Mouse (Mus musculus) limb, embryonic 15.5 days (tissue): ENCODE measurements around the gene Ksr1. TPM values are rescaled to one million over a fixed set of nuclear protein-coding genes. Genes with fewer than 3 reads are reported as not detected.
"Not testable (repeated sequence)": the region's sequence is repeated elsewhere in the genome, so short reads cannot be mapped to it uniquely, and the experiment has no call there.

Source experiments
- ATAC-seq: fragments of 200-750 bp; cut with Nextera tagmentation; 2 replicates; pipeline ENCODE4 v1.8.0; 2017; ENCODE audit warnings: low read depth, moderate TSS enrichment; ENCODE audit not compliant: insufficient number of reproducible peaks, low FRiP score, low TSS enrichment
- H3K27ac ChIP-seq: fragments of 300-500 bp; sonication (generic); 2 replicates; pipeline ENCODE4 v1.5.1; 2015; ENCODE audit warnings: moderate library complexity, mild to moderate bottlenecking, inconsistent platforms
- H3K27me3 ChIP-seq: fragments of 300-500 bp; sonication (generic); 2 replicates; pipeline ENCODE4 v1.6.1; 2015; ENCODE audit warnings: inconsistent platforms
- H3K36me3 ChIP-seq: fragments of 300-500 bp; sonication (generic); 2 replicates; pipeline ENCODE4 v1.6.1; 2015; ENCODE audit warnings: inconsistent platforms
- H3K4me1 ChIP-seq: fragments of 300-500 bp; sonication (generic); 2 replicates; pipeline ENCODE4 v1.6.1; 2015; ENCODE audit warnings: inconsistent platforms
- H3K4me2 ChIP-seq: fragments of 300-500 bp; sonication (generic); 2 replicates; pipeline ENCODE4 v1.6.1; 2015; ENCODE audit warnings: mild to moderate bottlenecking, inconsistent platforms
- H3K4me3 ChIP-seq: fragments of 300-500 bp; sonication (generic); 2 replicates; pipeline ENCODE4 v1.5.1; 2015; ENCODE audit warnings: mild to moderate bottlenecking, inconsistent platforms
- H3K9ac ChIP-seq: fragments of 300-500 bp; sonication (generic); 2 replicates; pipeline ENCODE4 v1.6.1; 2015; ENCODE audit warnings: inconsistent platforms
- H3K9me3 ChIP-seq: fragments of 300-500 bp; sonication (generic); 2 replicates; pipeline ENCODE4 v1.6.1; 2016; ENCODE audit warnings: inconsistent platforms
- WGBS: fragments of 180-500 bp; shearing (Covaris S2); methylation state at CpG from one replicate; pipeline ENCODE4 v1.1.7; 2015; 5-methylcytosine and 5-hydroxymethylcytosine counted together
- polyA plus RNA-seq: library from polyadenylated mRNA; unstranded; fragments of >200 nt; fragmentation: Nextera tagmentation; extraction: Ambion mirVana; gene quantifications from 2 replicates; pipeline ENCODE4 v1.2.1, GENCODE M21; 2015

The Ksr1 gene
- polyA plus RNA-seq, 1 experiment from 2014 or later = 4.0 TPM

DNA sequence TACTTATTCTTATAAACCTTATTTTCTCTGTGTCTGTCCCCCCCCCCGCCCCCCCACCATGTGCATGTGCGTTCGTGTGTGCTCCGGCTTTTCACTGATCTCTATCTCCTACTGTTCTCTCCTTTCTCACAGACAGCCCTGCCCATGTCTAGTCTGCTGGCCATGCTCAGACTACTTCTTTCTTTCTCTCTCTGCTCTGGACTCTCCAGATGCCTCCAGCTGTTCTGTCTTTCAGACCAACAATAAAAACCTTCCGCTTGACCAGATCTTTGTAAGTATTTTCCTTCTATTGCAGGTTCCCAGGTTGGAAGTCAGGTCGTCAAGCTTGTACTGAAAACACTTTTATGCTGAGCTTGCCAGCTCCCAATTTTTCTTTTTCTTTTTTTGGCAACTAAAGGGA, 147.1 kb downstream of the Ksr1 start:
- WGBS = 41% methylated on average over 6 of the region's 6 CpGs
- no peak for ATAC-seq

DNA sequence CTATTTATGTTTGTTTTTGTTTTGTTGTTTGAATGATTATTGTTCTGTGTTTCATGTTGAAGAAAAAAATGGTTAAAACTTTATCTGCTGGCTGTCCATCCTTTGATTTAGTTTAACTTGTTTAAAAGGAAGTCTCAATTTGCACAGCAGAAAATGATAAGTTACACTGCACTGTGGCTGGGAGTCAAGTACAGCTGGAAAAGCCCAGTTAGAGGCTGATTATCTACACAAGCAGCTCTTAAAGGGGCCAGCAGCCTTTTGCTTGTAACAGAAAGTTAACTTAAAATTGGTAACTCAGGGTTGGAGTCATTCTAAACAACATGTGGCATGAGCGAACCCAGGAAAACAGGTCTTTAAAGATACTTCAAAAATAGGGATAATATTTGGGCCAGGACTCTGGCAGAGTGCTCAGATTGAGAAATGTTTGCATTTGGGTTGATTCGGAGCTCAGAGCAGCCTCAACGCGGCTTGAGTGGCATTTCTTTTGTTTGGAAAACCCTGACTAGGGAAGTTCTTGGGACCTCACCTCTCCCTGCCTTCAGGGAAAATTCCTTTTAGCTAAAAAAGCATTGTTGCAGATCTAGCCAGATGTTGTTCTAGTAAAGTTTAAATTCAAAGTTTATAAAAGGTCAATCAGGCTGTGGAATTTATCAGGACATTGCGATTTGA, 155.2 kb downstream of the Ksr1 start:
- not testable (repeated sequence) for ATAC-seq, H3K4me3 ChIP-seq, H3K4me1 ChIP-seq, H3K4me2 ChIP-seq, H3K27me3 ChIP-seq, H3K9ac ChIP-seq, H3K27ac ChIP-seq, H3K36me3 ChIP-seq, H3K9me3 ChIP-seq
- 67% methylated on average over 5 of the region's 5 CpGs for WGBS

More for the DNA sequence above, 147.1 kb downstream of the Ksr1 start:
- H3K27ac ChIP-seq = no peak overlapping the region
- no peak overlapping the region for H3K4me2 ChIP-seq
- H3K9me3 ChIP-seq = no peaks in the 10 kb centered on the region
- no peaks in the 10 kb centered on the region for H3K36me3 ChIP-seq
- H3K4me3 ChIP-seq = no peak overlapping the region
- peaks cover 4% of the 10 kb centered on the region; the same call in 1 of the 2 replicates for H3K4me1 ChIP-seq
- H3K9ac ChIP-seq = no peak overlapping the region
- no peaks in the 10 kb centered on the region for H3K27me3 ChIP-seq

DNA sequence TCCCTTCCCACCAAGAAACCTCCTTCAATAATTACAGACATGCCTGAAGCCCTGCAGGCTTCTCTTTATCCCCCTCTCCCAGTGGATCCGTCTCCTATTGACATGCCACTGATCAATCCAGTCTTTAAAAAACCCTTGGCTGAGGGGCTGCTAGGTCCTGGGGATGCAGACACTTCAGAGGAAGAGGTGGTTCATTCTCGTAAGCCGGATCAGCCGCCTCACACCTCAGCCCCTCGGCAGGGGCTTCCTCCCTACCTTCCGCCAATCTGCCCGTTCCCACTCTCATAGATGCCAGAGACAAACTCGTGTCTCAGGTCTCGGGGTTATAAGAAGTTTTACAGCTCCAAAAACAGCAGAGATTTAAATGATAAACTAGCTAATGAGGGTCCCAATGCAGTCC, 156.1 kb downstream of the Ksr1 start:
- WGBS = 90% methylated on average over 9 of the region's 9 CpGs
- no peaks in the 10 kb centered on the region for H3K27me3 ChIP-seq

DNA sequence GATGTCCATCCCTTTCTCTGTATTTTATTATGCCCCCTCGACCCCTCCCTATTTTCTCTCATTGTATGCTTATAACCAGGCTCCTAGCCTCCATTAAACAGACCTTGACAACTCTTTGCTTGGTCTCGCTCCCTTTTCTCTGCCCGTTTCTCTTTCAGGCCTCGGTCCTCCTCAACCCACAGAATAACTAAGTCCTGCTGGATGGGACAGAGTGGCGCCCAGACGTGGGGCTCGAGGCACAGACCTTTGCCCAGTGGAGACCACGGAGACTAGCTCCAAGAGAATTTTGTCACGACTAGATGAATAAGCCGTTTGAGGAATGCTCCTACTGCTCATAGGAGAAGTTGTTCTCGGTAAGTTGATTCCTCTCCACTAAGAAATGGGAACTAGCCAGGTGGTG, 157.0 kb downstream of the Ksr1 start:
- not testable (repeated sequence) for H3K27ac ChIP-seq, H3K27me3 ChIP-seq, H3K9me3 ChIP-seq, H3K4me3 ChIP-seq, H3K4me1 ChIP-seq, H3K4me2 ChIP-seq, H3K9ac ChIP-seq, ATAC-seq, H3K36me3 ChIP-seq
- WGBS = 90% methylated on average over 11 of the region's 11 CpGs

More for the DNA sequence above, 156.1 kb downstream of the Ksr1 start:
- no peak overlapping the region for H3K27ac ChIP-seq
- no peaks in the 10 kb centered on the region for H3K4me1 ChIP-seq
- H3K9me3 ChIP-seq = no peaks in the 10 kb centered on the region
- no peak overlapping the region for H3K4me2 ChIP-seq
- no peak overlapping the region for H3K9ac ChIP-seq
- H3K36me3 ChIP-seq = no peaks in the 10 kb centered on the region
- no peak overlapping the region for H3K4me3 ChIP-seq
- no peak for ATAC-seq

DNA sequence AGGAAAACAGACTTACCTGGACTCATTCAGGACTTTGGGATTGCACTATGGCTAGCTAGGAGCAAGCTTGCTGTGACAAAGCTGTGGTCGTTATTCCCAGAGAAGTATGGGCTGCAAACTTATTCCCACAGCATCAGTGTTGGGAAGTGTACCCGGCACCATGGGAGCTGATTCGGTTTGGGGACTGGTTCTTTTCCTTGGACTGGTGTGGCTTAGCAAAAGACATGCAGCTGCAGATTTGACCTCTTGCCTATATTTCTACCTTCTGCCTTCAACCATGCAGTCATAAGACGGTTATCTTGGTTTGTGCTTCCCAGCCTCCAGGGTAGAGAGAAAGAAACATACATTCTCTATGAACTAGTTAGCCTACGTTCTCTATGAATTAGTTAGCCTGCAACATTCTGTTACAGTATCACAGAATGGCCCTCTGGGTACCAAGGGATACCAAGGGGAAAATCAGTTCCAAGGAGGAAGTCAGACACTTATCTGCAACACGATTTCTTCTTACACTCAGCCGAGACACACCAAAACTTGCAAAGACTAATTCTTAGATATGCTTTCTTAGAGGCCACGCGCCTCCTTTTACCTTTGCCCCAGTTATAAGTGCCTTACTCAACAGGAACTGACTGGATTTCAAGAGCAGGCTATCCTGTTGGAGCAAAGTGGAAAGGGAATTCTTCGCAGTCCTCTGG, 159.8 kb downstream of the Ksr1 start:
- Histone ChIP-seq H3K4me2 (no peak overlapping the region), H3K27me3 (no peaks in the 10 kb centered on the region), H3K9me3 (no peaks in the 10 kb centered on the region), H3K4me3 (no peak overlapping the region), H3K4me1 (peaks cover 10% of the 10 kb centered on the region), H3K9ac (no peak overlapping the region), H3K36me3 (no peaks in the 10 kb centered on the region), H3K27ac (no peak overlapping the region)
- WGBS = 89% methylated on average over 10 of the region's 10 CpGs
- no peak for ATAC-seq

DNA sequence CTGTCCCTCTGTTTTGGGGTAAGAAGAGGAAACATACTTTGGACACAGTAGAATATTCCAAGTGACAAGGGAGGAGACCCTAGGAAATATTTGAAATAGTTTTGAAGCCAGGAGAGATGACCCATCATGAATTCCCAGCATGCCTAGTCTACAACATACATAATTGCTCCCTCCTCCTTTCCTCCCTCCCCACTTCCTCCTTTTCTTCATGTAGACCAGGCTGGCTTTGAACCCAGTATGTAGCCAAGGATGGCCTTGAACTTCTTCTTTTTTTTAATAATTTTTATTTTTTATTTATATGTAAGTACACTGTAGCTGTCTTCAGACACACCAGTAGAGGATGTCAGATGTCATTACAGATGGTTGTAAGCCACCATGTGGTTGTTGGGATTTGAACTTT, 160.7 kb downstream of the Ksr1 start:
- no peak overlapping the region for H3K9ac ChIP-seq
- ATAC-seq = no peak
- no peaks in the 10 kb centered on the region for H3K9me3 ChIP-seq
- no peak overlapping the region for H3K4me2 ChIP-seq
- no peak overlapping the region for H3K27ac ChIP-seq
- no peaks in the 10 kb centered on the region for H3K27me3 ChIP-seq
- H3K4me1 ChIP-seq = peaks cover 10% of the 10 kb centered on the region
- H3K4me3 ChIP-seq = no peak overlapping the region
- H3K36me3 ChIP-seq = no peaks in the 10 kb centered on the region

DNA sequence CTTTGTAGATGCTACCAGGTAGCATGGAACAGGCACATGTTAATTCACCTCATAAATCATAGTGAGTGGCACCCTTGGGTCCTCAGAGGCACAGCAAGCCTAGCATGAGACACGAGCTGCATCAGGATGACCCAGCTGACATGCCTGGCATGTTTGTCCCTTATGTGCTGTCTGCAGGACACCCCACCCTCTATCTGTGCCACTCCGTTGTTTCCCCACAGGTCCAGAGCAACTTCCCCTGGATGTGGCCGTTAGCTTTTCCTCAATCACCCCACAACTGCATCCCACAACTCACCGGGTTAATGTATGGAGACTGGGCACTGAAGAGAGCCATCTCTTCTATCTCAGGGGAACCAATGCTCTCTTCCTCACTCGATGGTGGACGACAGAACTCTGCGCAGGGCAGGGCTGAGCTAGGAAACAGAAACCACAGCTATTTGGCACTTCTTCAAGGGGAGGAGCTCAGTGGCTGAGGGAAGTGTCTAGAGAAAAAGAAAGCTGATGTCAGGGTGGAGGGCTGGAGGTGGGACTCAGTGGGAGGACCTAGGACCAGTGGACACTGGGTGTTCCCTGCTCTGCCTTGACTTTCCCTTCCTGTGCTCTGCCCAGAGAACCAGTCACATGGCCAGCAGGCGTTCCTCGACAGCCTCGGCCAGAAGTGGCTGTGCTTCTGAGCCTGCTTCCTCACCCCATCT, 161.6 kb downstream of the Ksr1 start, which contains the start of gene Lgals9:
Lgals9 (minus strand) TSS at position 464 of the 695 bp plus-strand sequence.
- H3K36me3 ChIP-seq = no peaks in the 10 kb centered on the region
- H3K27ac ChIP-seq = no peak within 1 kb of the TSS
- peak; percentile 55 for ATAC-seq
- peak within 1 kb of the TSS; percentile 16 for H3K4me3 ChIP-seq
- peak within 1 kb of the TSS; percentile 31; the same call in 1 of the 2 replicates for H3K4me2 ChIP-seq
- no peaks in the 10 kb centered on the region for H3K27me3 ChIP-seq
- 42% methylated on average over 10 of the region's 10 CpGs for WGBS
- H3K9me3 ChIP-seq = no peaks in the 10 kb centered on the region
- H3K9ac ChIP-seq = no peak within 1 kb of the TSS
- H3K4me1 ChIP-seq = peaks cover 10% of the 10 kb centered on the region

DNA sequence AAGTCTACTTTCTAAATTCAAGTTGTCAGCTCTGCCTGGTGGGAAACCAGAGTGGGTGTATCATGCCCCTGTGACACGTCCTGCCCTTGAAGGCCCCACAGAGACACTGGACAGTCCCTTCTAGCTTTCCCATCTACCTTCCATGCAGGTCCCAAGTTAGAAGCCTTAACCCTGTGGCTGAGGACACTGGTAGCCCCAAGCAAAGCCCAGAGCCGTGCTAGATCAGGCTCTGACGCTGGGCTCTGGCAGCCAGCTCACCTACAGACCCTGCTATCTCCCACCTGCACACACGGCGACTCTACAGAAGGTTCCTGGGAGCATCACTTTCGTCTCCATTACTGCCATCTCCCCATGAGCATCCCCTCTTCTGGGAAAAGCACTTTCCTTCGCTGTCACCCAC, 162.7 kb downstream of the Ksr1 start:
- H3K9ac ChIP-seq = no peak overlapping the region
- no peaks in the 10 kb centered on the region for H3K27me3 ChIP-seq
- no peaks in the 10 kb centered on the region for H3K36me3 ChIP-seq
- H3K4me2 ChIP-seq = 0 out of 2 replicates have a peak overlapping the region, but pooled peaks have one; percentile 1
- H3K4me1 ChIP-seq = peaks cover 11% of the 10 kb centered on the region
- H3K27ac ChIP-seq = no peak overlapping the region
- no peak overlapping the region for H3K4me3 ChIP-seq
- H3K9me3 ChIP-seq = no peaks in the 10 kb centered on the region
- 84% methylated on average over 7 of the region's 7 CpGs for WGBS
- no peak for ATAC-seq

DNA sequence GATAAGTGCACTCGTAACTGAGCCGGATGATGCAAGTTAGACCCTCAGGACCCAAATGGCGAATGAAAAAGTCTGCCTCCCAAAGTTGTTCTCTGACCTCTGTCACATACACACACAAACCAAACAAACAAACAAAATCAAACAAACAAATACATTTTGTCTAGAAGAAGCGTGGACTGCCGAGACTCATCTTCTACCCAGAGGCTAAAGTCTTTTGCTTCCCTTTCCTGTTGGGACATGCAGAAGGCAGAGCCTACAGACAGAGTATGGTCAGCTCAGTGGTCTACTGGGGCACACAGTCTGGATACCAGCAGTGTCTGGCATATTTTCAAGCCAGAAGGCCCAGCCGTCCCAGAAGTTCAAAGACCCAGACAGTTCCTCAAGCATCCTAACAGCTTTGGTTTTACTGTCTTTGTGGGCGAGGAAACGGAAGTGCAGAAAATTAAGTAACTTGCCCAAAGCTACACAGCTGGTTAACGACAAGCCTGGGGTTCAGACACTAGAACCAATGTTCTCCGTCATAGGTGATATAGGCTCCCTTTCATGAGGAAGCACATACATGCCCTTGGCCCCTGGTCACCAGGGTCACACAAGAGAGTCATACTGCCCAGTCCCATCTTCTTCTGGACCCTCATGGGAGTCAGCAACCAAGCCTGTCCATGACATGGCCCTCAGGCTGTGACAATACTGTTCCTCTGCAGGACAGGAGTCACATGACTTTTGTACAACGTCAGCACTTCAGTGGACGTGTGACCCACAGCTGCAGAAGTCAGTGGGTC, 163.5 kb downstream of the Ksr1 start:
- Histone ChIP-seq H3K4me1 (peaks cover 14% of the 10 kb centered on the region), H3K36me3 (no peaks in the 10 kb centered on the region), H3K9ac (no peak overlapping the region), H3K27ac (no peak overlapping the region), H3K27me3 (no peaks in the 10 kb centered on the region), H3K9me3 (no peaks in the 10 kb centered on the region), H3K4me2 (no peak overlapping the region), H3K4me3 (no peak overlapping the region)
- 59% methylated on average over 12 of the region's 12 CpGs for WGBS
- ATAC-seq = no peak

DNA sequence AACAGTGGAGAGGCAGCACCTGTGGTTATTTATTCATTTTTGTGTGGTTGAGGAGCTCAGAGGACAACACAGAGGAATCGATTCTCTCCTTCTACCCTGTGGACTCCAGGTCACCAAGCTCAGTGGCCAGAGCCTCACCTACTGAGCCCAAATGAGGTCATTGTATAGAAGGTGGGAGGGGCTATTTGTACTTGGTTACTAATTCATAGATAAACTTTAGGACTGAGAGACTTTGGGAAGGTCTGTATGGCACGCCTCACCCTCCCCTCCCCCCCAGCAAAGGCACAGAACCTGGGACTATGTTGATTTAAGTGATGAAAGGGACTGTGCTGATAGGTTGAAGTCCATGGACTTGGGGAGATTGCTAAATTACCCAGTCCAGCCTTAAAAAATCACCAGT, 164.2 kb downstream of the Ksr1 start:
- H3K4me2 ChIP-seq = no peak overlapping the region
- no peak overlapping the region for H3K27ac ChIP-seq
- no peaks in the 10 kb centered on the region for H3K36me3 ChIP-seq
- 81% methylated on average over 2 of the region's 2 CpGs for WGBS
- H3K27me3 ChIP-seq = no peaks in the 10 kb centered on the region
- H3K4me3 ChIP-seq = no peak overlapping the region
- H3K4me1 ChIP-seq = peaks cover 14% of the 10 kb centered on the region
- ATAC-seq = no peak
- H3K9ac ChIP-seq = no peak overlapping the region
- H3K9me3 ChIP-seq = no peaks in the 10 kb centered on the region

DNA sequence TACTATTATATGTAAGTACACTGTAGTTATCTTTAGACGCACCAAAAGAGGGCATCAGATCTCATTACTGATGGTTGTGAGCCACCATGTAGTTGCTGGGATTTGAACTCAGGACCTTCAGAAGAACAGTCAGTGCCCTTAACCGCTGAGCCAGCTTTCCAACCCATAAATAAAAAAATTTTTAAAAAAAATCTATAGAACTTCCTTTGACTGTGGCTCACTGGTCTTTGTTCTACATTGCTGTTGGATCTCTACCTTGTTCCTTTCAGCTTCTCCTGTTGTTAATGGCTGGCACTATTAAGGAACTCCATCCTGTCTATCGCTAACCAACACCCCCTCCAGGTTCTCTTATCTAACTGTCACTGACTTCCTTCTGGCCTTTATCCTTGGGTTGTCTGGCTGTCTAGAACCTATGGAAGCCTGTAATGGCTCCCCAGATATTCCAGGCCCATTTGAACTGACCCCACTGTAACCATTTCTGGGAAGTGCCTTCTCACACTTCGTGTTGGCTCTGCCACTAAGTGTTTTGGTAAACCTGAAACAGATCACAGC, 166.0 kb downstream of the Ksr1 start:
- ATAC-seq = no peak
- WGBS = 68% methylated on average over 4 of the region's 4 CpGs
- H3K9me3 ChIP-seq = no peaks in the 10 kb centered on the region

More for the DNA sequence above, 166.0 kb downstream of the Ksr1 start:
- no peak overlapping the region for H3K4me2 ChIP-seq
- peaks cover 14% of the 10 kb centered on the region for H3K4me1 ChIP-seq
- no peaks in the 10 kb centered on the region for H3K27me3 ChIP-seq
- no peaks in the 10 kb centered on the region for H3K36me3 ChIP-seq
- no peak overlapping the region for H3K9ac ChIP-seq
- no peak overlapping the region for H3K4me3 ChIP-seq
- H3K27ac ChIP-seq = no peak overlapping the region
